Mouse (Mus musculus): ENCODE results near the gene Elavl2.

The Elavl2 gene

GRCm38 (mm10) chr4:91371819-91372215 lies 28.8 kb downstream of the Elavl2 start:
- H3K27me3 ChIP-seq (ENCODE audit: control insufficient read depth, insufficient read depth, low read length, poor library complexity, severe bottlenecking), result no peaks in the 10 kb centered on the region; the same call in 1 of the 2 replicates
- H3K36me3 ChIP-seq (ENCODE audit: control insufficient read depth, insufficient read depth, low read length, poor library complexity, severe bottlenecking), result no peaks in the 10 kb centered on the region
- DNase-seq (ENCODE audit: low read depth, low spot score), result no peak

- Histone ChIP-seq H3K27me3 (ENCODE audit: control insufficient read depth, insufficient read depth, low read length, poor library complexity, severe bottlenecking) (no peaks in the 10 kb centered on the region; the same call in 1 of the 2 replicates), H3K36me3 (ENCODE audit: control insufficient read depth, insufficient read depth, low read length, poor library complexity, severe bottlenecking) (no peaks in the 10 kb centered on the region)
- DNase-seq (ENCODE audit: low read depth, low spot score), result no peak
These were observed 29.3 kb downstream of the Elavl2 start for GRCm38 (mm10) chr4:91371131-91371818.

- Histone ChIP-seq H3K27me3 (ENCODE audit: control insufficient read depth, insufficient read depth, low read length, poor library complexity, severe bottlenecking) (no peaks in the 10 kb centered on the region), H3K36me3 (ENCODE audit: control insufficient read depth, insufficient read depth, low read length, poor library complexity, severe bottlenecking) (no peaks in the 10 kb centered on the region)
- no peak for DNase-seq (ENCODE audit: low read depth, low spot score)
These were observed 35.3 kb downstream of the Elavl2 start for GRCm38 (mm10) chr4:91365276-91365675.

- no peak for DNase-seq (ENCODE audit: low read depth, low spot score)
- Histone ChIP-seq H3K36me3 (ENCODE audit: control insufficient read depth, insufficient read depth, low read length, poor library complexity, severe bottlenecking) (no peaks in the 10 kb centered on the region), H3K27me3 (ENCODE audit: control insufficient read depth, insufficient read depth, low read length, poor library complexity, severe bottlenecking) (no peaks in the 10 kb centered on the region)
These were observed 36.6 kb downstream of the Elavl2 start for GRCm38 (mm10) chr4:91363963-91364362.

- no peak for DNase-seq (ENCODE audit: low read depth, low spot score)
- Histone ChIP-seq H3K27me3 (ENCODE audit: control insufficient read depth, insufficient read depth, low read length, poor library complexity, severe bottlenecking) (no peaks in the 10 kb centered on the region), H3K36me3 (ENCODE audit: control insufficient read depth, insufficient read depth, low read length, poor library complexity, severe bottlenecking) (no peaks in the 10 kb centered on the region)
These were observed 38.1 kb downstream of the Elavl2 start for GRCm38 (mm10) chr4:91362520-91362919.

GRCm38 (mm10) chr4:91353138-91353537 lies 47.4 kb downstream of the Elavl2 start:
- no peak for DNase-seq (ENCODE audit: low read depth, low spot score)
- no peaks in the 10 kb centered on the region for H3K36me3 ChIP-seq (ENCODE audit: control insufficient read depth, insufficient read depth, low read length, poor library complexity, severe bottlenecking)
- no peaks in the 10 kb centered on the region for H3K27me3 ChIP-seq (ENCODE audit: control insufficient read depth, insufficient read depth, low read length, poor library complexity, severe bottlenecking)

GRCm38 (mm10) chr4:91349579-91349978 lies 51.0 kb downstream of the Elavl2 start:
- Histone ChIP-seq H3K36me3 (ENCODE audit: control insufficient read depth, insufficient read depth, low read length, poor library complexity, severe bottlenecking) (no peaks in the 10 kb centered on the region), H3K27me3 (ENCODE audit: control insufficient read depth, insufficient read depth, low read length, poor library complexity, severe bottlenecking) (no peaks in the 10 kb centered on the region)
- no peak for DNase-seq (ENCODE audit: low read depth, low spot score)

- Histone ChIP-seq H3K36me3 (ENCODE audit: control insufficient read depth, insufficient read depth, low read length, poor library complexity, severe bottlenecking) (no peaks in the 10 kb centered on the region), H3K27me3 (ENCODE audit: control insufficient read depth, insufficient read depth, low read length, poor library complexity, severe bottlenecking) (no peaks in the 10 kb centered on the region)
- no peak for DNase-seq (ENCODE audit: low read depth, low spot score)
These were observed 66.4 kb downstream of the Elavl2 start for GRCm38 (mm10) chr4:91334177-91334576.

GRCm38 (mm10) chr4:91310801-91311200 lies 89.8 kb downstream of the Elavl2 start:
- no peaks in the 10 kb centered on the region for H3K27me3 ChIP-seq (ENCODE audit: control insufficient read depth, insufficient read depth, low read length, poor library complexity, severe bottlenecking)
- H3K36me3 ChIP-seq (ENCODE audit: control insufficient read depth, insufficient read depth, low read length, poor library complexity, severe bottlenecking), result no peaks in the 10 kb centered on the region
- DNase-seq (ENCODE audit: low read depth, low spot score), result no peak

GRCm38 (mm10) chr4:91297706-91298105 lies 102.9 kb downstream of the Elavl2 start:
- Histone ChIP-seq H3K27me3 (ENCODE audit: control insufficient read depth, insufficient read depth, low read length, poor library complexity, severe bottlenecking) (no peaks in the 10 kb centered on the region), H3K36me3 (ENCODE audit: control insufficient read depth, insufficient read depth, low read length, poor library complexity, severe bottlenecking) (no peaks in the 10 kb centered on the region)
- no peak for DNase-seq (ENCODE audit: low read depth, low spot score)

- Histone ChIP-seq H3K36me3 (ENCODE audit: control insufficient read depth, insufficient read depth, low read length, poor library complexity, severe bottlenecking) (no peaks in the 10 kb centered on the region), H3K27me3 (ENCODE audit: control insufficient read depth, insufficient read depth, low read length, poor library complexity, severe bottlenecking) (no peaks in the 10 kb centered on the region)
- DNase-seq (ENCODE audit: low read depth, low spot score), result no peak
These were observed 105.3 kb downstream of the Elavl2 start for GRCm38 (mm10) chr4:91295317-91295716.

- Histone ChIP-seq H3K27me3 (ENCODE audit: control insufficient read depth, insufficient read depth, low read length, poor library complexity, severe bottlenecking) (no peaks in the 10 kb centered on the region), H3K36me3 (ENCODE audit: control insufficient read depth, insufficient read depth, low read length, poor library complexity, severe bottlenecking) (no peaks in the 10 kb centered on the region)
- DNase-seq (ENCODE audit: low read depth, low spot score), result no peak
These were observed 109.1 kb downstream of the Elavl2 start for GRCm38 (mm10) chr4:91291526-91291925.

GRCm38 (mm10) chr4:91290373-91290772 lies 110.2 kb downstream of the Elavl2 start:
- DNase-seq (ENCODE audit: low read depth, low spot score), result no peak
- Histone ChIP-seq H3K36me3 (ENCODE audit: control insufficient read depth, insufficient read depth, low read length, poor library complexity, severe bottlenecking) (no peaks in the 10 kb centered on the region), H3K27me3 (ENCODE audit: control insufficient read depth, insufficient read depth, low read length, poor library complexity, severe bottlenecking) (no peaks in the 10 kb centered on the region)

GRCm38 (mm10) chr4:91289151-91289550 lies 111.4 kb downstream of the Elavl2 start:
- no peak for DNase-seq (ENCODE audit: low read depth, low spot score)
- no peaks in the 10 kb centered on the region for H3K36me3 ChIP-seq (ENCODE audit: control insufficient read depth, insufficient read depth, low read length, poor library complexity, severe bottlenecking)
- H3K27me3 ChIP-seq (ENCODE audit: control insufficient read depth, insufficient read depth, low read length, poor library complexity, severe bottlenecking), result no peaks in the 10 kb centered on the region

GRCm38 (mm10) chr4:91268390-91268789 lies 132.2 kb downstream of the Elavl2 start:
- no peaks in the 10 kb centered on the region for H3K27me3 ChIP-seq (ENCODE audit: control insufficient read depth, insufficient read depth, low read length, poor library complexity, severe bottlenecking)
- no peaks in the 10 kb centered on the region for H3K36me3 ChIP-seq (ENCODE audit: control insufficient read depth, insufficient read depth, low read length, poor library complexity, severe bottlenecking)
- no peak for DNase-seq (ENCODE audit: low read depth, low spot score)
